Mouse (Mus musculus) erythroblast, embryonic 14.5 days (primary cell): Measurements from ENCODE around the gene Gclc. TPM values are rescaled to one million over a fixed set of nuclear protein-coding genes. Genes with fewer than 3 reads are reported as not detected.

Experiments used
- H3K27me3 ChIP-seq: 2 replicates; pipeline ENCODE4 v1.6.1; 2012; ENCODE audit warnings: inconsistent platforms; ENCODE audit not compliant: control insufficient read depth
- H3K36me3 ChIP-seq: 2 replicates; pipeline ENCODE4 v1.6.1; 2012; ENCODE audit warnings: mild to moderate bottlenecking, inconsistent platforms; ENCODE audit not compliant: control insufficient read depth
- H3K4me1 ChIP-seq: 2 replicates; pipeline ENCODE4 v1.6.1; 2012; ENCODE audit warnings: inconsistent platforms; ENCODE audit not compliant: control insufficient read depth
- H3K4me3 ChIP-seq: replicated peaks from 2 replicates; pipeline ENCODE3; 2012; ENCODE audit warnings: moderate library complexity, mild to moderate bottlenecking, inconsistent platforms
- H3K9me3 ChIP-seq: 2 replicates; pipeline ENCODE4 v1.6.1; 2012; ENCODE audit warnings: low read length, inconsistent platforms, mixed read lengths; ENCODE audit not compliant: control insufficient read depth
- GATA1 ChIP-seq: IDR thresholded peaks from 2 replicates; pipeline ENCODE4 v1.6.1; 2012; ENCODE audit warnings: low read length, inconsistent platforms, mixed read lengths
- TAL1 ChIP-seq: IDR thresholded peaks from 3 replicates; pipeline ENCODE4 v1.6.1; 2012; ENCODE audit warnings: low read length, inconsistent platforms, mixed read lengths
- polyA plus RNA-seq: library from polyadenylated mRNA; stranded (reverse); fragments of >175 nt; gene quantifications from 2 replicates; pipeline ENCODE4 v1.2.3, GENCODE M21; 2012

The Gclc gene
- polyA plus RNA-seq = 3.6 and 4.2 TPM in 2 replicates

DNA sequence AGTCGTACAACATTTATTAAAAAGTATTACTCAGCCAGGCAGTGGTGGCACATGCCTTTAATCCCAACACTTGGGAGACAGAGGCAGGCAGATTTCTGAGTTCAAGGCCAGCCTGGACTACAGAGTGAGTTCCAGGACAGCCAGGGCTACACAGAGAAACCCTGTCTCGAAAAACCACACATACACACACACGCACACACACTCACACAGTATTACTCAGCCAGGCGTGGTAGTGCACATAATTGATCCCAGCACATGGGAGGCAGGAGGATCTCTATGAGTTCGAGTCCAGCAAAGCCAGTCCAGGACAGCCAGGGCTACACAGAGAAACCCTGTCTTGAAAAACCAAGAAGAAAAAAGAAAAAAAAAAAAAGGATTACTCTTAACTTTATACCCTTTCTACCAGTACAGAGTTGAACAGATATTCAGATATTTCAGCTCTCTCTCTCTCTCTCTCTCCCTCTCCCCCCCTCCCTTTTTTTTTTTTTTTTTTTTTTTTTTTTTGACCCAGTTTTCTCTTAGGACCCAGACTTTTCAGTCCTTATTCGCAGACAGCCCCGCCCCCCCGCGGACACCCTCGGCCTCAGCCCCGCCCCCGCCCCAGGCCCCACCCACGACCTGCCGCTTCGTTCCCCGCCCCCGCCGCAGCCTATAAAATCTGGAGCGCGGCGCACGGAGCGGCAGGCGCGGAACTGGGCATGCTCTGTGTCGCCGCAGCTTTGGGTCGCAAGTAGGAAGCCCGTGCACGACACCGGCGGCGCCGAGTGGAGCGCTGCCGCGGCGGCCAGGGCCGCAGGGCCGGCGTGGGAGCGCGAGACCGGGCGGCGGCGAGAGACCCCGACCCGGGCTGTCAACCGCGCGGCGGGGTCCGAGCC is at the start of gene Gclc:
Gene Gclc, plus strand, starts transcription at position 683 of the 875 bp plus-strand sequence.
- Histone ChIP-seq H3K27me3 (peaks cover 11% of the 10 kb centered on the region), H3K4me3 (peak within 1 kb of the TSS; percentile 100), H3K4me1 (peaks cover 72% of the 10 kb centered on the region), H3K9me3 (no peaks in the 10 kb centered on the region), H3K36me3 (peaks cover 27% of the 10 kb centered on the region)
- TF ChIP-seq TAL1 (no peak), GATA1 (no peak)

DNA sequence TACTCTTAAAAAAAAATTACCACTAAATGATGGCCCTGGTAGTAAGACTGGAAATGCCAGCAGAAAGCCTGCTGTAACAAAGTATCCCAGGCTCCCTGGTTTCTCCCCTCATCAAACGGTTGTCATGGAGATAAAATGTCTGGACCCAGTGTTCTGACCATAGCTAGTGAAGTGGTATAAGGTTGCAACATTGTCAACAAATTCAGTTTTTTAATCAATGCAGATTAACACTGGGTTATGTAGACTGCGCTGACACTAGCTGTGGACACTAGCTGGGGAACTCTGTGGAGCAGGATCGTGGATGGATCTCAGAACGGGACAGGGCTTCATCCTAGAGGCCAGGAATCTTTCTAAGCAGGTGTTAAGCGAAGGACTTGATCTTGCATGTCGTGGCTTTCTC is 47.8 kb upstream of the Gclc start:
- no peak overlapping the region for H3K4me3 ChIP-seq
- no peaks in the 10 kb centered on the region for H3K36me3 ChIP-seq
- TF ChIP-seq GATA1 = no peak
- no peak for TF ChIP-seq TAL1
- no peaks in the 10 kb centered on the region for H3K27me3 ChIP-seq
- no peaks in the 10 kb centered on the region for H3K4me1 ChIP-seq
- no peaks in the 10 kb centered on the region for H3K9me3 ChIP-seq

DNA sequence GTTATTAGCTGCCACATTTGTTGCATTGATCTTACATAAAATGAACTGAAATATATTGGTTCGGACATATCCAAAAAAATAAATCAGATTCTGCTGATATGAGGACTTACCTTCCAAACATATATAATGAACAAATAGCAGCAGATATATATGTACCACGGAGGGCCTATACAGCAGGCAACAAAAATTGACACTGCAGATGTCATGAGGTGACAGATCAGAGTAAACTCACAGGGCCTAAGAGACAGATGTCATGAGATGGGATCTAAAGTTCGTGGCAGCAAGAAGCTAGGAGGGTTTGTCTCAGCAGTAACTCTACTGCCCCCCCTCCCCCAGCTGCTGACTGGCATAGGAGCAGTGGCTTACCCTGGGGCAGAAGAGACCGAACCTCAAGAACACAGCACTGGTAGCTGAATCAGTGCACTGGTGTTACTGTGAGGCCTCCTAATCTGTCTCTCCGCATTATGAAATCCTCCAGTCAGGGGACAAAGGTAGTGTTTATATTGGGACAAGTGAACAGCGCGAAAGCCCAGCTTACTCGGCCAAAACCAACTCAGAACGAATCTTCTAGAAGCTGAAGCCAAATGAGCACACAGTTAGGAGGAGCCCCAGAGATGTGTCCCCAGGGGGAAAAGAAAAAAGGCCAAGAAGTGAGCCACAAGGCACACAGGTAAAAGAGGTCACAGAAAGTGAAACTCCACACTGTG is 46.7 kb upstream of the Gclc start:
- H3K36me3 ChIP-seq = no peaks in the 10 kb centered on the region
- no peak for TF ChIP-seq TAL1
- no peak for TF ChIP-seq GATA1
- no peaks in the 10 kb centered on the region for H3K27me3 ChIP-seq
- no peak overlapping the region for H3K4me3 ChIP-seq
- H3K4me1 ChIP-seq = no peaks in the 10 kb centered on the region
- H3K9me3 ChIP-seq = no peaks in the 10 kb centered on the region

DNA sequence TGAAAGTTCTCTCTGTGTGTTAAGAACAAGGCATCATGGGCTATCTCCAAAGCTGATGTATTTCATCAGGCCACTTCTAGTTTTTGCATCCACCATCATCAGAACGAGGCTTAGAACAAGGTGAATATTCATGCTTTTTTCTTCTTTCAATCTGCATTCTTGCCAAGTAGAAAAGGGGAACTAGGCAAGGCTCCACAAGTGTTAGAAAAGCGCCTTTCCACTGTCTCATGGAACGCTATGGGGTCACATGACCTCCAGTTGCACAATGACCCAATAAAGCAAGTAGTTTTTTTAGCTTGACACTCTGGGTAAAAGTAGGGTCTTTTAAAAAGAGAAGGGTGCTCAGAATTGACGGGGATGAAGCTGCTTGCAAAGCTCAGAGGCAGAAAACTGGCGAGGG is 45.4 kb upstream of the Gclc start:
- H3K36me3 ChIP-seq = no peaks in the 10 kb centered on the region
- TF ChIP-seq GATA1 (no peak), TAL1 (no peak)
- no peaks in the 10 kb centered on the region for H3K27me3 ChIP-seq
- no peaks in the 10 kb centered on the region for H3K4me1 ChIP-seq
- no peak overlapping the region for H3K4me3 ChIP-seq
- H3K9me3 ChIP-seq = no peaks in the 10 kb centered on the region

DNA sequence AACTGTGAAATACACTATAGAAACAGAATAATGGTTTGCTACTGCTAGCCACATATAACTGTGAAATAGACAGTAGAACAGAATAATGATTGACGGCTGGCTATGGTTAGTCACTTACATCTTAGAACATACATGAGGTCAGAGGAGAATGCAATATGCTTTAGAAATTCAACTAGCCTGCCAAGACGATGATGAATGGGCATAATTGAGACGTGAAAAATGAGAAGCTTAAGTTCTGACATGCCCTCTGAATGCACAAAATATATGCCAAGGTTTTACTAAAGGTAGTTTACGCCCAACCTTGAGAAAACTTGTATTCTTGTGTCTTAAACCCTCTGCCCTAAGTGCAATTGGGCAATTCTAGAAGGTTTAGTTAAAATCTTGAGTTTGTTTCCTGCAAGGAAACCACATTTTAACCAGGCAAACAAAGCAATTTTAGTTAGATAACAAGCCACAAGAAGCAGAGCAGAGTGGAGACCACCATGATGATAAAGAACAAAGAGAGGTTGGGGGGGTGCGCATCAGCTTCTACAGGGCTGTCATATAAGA is 43.2 kb upstream of the Gclc start:
- H3K4me3 ChIP-seq = no peak overlapping the region
- no peaks in the 10 kb centered on the region for H3K9me3 ChIP-seq
- no peak for TF ChIP-seq GATA1
- TF ChIP-seq TAL1 = no peak
- no peaks in the 10 kb centered on the region for H3K4me1 ChIP-seq
- H3K36me3 ChIP-seq = no peaks in the 10 kb centered on the region
- H3K27me3 ChIP-seq = no peaks in the 10 kb centered on the region

DNA sequence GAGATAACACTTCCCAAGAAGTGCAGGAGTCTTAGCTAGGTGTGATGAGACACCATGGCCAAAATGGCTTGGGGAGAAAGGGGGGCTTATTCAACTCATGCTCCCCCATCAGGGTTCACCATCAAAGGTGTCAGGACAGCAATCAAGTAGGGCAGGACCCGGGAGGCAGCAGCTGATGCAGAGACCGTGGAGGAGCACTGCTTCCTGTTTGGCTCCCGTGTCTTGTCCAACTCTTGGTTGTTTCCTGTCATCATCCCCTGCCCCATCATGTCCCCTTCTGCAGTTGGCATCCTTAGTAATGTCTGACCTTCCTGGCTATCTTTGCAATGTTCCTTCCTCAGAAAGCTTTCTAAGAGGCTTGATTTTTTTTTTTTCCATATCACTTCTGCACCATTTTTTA is 41.5 kb upstream of the Gclc start:
- Histone ChIP-seq H3K36me3 (no peaks in the 10 kb centered on the region), H3K9me3 (no peaks in the 10 kb centered on the region), H3K4me1 (no peaks in the 10 kb centered on the region), H3K4me3 (no peak overlapping the region), H3K27me3 (no peaks in the 10 kb centered on the region)
- TF ChIP-seq TAL1 (no peak), GATA1 (no peak)

DNA sequence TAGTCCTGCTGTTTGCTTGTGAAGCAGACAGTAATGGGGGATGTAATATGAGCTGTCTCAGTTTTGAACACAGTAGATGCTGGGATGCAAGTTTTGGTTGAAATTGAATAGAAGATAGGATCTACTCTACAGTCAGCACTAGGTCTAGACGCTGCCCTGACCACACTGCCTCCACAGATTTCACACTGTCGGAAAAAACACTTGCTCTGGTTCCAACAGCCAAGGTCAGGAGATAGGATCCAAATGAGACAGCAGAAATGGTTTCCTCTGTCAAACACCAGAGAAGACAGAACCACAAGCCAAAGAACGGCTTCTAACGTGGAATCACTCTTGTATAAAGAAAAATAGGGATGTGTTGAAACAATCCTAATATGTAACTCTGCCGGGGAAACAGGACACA is 41.0 kb upstream of the Gclc start:
- Histone ChIP-seq H3K4me3 (no peak overlapping the region), H3K36me3 (no peaks in the 10 kb centered on the region), H3K27me3 (no peaks in the 10 kb centered on the region), H3K4me1 (no peaks in the 10 kb centered on the region), H3K9me3 (no peaks in the 10 kb centered on the region)
- TF ChIP-seq TAL1 (no peak), GATA1 (no peak)

DNA sequence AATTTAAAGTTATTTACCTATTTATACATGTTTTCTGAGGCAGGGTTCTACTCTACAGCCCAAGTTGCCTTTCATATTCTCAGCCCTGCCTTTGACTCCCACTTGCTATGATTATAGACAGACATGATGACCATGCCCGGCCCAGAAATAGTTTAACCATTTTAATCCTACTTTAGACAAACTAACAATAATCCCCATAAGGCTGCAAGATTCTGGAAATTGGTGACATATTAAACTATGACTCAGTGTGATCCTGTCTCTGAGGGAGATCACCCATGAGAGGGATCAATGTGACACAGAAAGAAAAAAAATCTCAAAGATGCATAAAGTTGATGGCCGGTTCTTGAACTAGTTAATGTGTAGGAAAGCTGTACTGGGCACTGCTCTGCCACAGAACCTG is 39.1 kb upstream of the Gclc start:
- no peaks in the 10 kb centered on the region for H3K4me1 ChIP-seq
- H3K36me3 ChIP-seq = no peaks in the 10 kb centered on the region
- TF ChIP-seq GATA1 (no peak), TAL1 (no peak)
- no peak overlapping the region for H3K4me3 ChIP-seq
- no peaks in the 10 kb centered on the region for H3K9me3 ChIP-seq
- no peaks in the 10 kb centered on the region for H3K27me3 ChIP-seq

DNA sequence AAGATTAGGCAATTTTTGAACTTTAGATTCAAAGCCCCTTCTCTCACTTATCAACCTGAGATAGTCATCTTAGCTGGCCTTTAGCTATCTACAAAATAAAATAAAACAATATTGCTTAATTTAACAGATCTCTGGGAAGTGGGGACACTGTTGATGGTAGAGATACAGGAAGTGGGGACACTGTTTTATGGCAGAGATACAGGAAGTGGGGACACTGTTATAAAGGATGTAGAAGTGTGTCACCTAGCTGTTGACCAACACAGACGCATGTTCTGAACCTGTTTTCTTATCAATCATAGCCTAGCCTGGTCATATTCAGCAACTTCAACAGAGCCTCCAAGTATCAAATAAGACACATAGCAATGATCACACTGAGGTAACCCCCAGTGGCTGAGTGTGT is 38.3 kb upstream of the Gclc start:
- no peaks in the 10 kb centered on the region for H3K36me3 ChIP-seq
- TF ChIP-seq GATA1 (no peak), TAL1 (no peak)
- H3K9me3 ChIP-seq = no peaks in the 10 kb centered on the region

More for the DNA sequence above, 38.3 kb upstream of the Gclc start:
- no peaks in the 10 kb centered on the region for H3K4me1 ChIP-seq
- no peaks in the 10 kb centered on the region for H3K27me3 ChIP-seq
- H3K4me3 ChIP-seq = no peak overlapping the region
